Mouse (Mus musculus): ENCODE measurements at regions not wholly inside any gene's neighbourhood (a gene's known extent, or its start where the extent isn't known, plus 50 kb on each side); places are given as distances from the start of the nearest gene placed in this dataset.

- Histone ChIP-seq H3K27me3 (ENCODE audit: control insufficient read depth, insufficient read depth, low read length) (no peaks in the 10 kb centered on the region), H3K4me3 (replicated peaks; ENCODE audit: insufficient read depth, low read depth, low read length) (no peak overlapping the region), H3K4me1 (ENCODE audit: control insufficient read depth, insufficient read depth, low read length) (no peaks in the 10 kb centered on the region), H3K27ac (ENCODE audit: insufficient read depth, low read length) (no peak overlapping the region)
- no peak for TF ChIP-seq POLR2A (IDR thresholded peaks at IDR 0.05; ENCODE audit: borderline replicate concordance, insufficient read depth, low read length)
- no peak for TF ChIP-seq CTCF (IDR thresholded peaks at IDR 0.05; ENCODE audit: borderline replicate concordance, insufficient read depth, low read depth, low read length)
- 67% methylated on average over 9 of the region's 9 CpGs for WGBS
- no peak for DNase-seq
Measured at GRCm38 (mm10) chr6:127348770-127349409, 97.8 kb upstream of the Parp11 start.

- DNase-seq, result no peak
- no peak overlapping the region for H3K27ac ChIP-seq (ENCODE audit: insufficient read depth, low read length)
- TF ChIP-seq CTCF (IDR thresholded peaks at IDR 0.05; ENCODE audit: borderline replicate concordance, insufficient read depth, low read depth, low read length), result no peak
Measured at GRCm38 (mm10) chr6:127349479-127350110, 97.0 kb upstream of the Parp11 start.

GRCm38 (mm10) chr6:127351691-127352090 lies 94.9 kb upstream of the Parp11 start:
- no peak overlapping the region for H3K27ac ChIP-seq (ENCODE audit: insufficient read depth, low read length)
- WGBS, result 94% methylated on average over 5 of the region's 5 CpGs
- no peak for TF ChIP-seq CTCF (IDR thresholded peaks at IDR 0.05; ENCODE audit: borderline replicate concordance, insufficient read depth, low read depth, low read length)
- no peak for TF ChIP-seq POLR2A (IDR thresholded peaks at IDR 0.05; ENCODE audit: borderline replicate concordance, insufficient read depth, low read length)
- no peaks in the 10 kb centered on the region for H3K4me1 ChIP-seq (ENCODE audit: control insufficient read depth, insufficient read depth, low read length)
- no peak overlapping the region for H3K4me3 ChIP-seq (replicated peaks; ENCODE audit: insufficient read depth, low read depth, low read length)
- no peaks in the 10 kb centered on the region for H3K27me3 ChIP-seq (ENCODE audit: control insufficient read depth, insufficient read depth, low read length)
- no peak for DNase-seq

More at GRCm38 (mm10) chr6:127349479-127350110, 97.0 kb upstream of the Parp11 start:
- no peaks in the 10 kb centered on the region for H3K27me3 ChIP-seq (ENCODE audit: control insufficient read depth, insufficient read depth, low read length)
- H3K4me3 ChIP-seq (replicated peaks; ENCODE audit: insufficient read depth, low read depth, low read length), result no peak overlapping the region
- 56% methylated on average over 12 of the region's 12 CpGs for WGBS
- H3K4me1 ChIP-seq (ENCODE audit: control insufficient read depth, insufficient read depth, low read length), result no peaks in the 10 kb centered on the region

DNA sequence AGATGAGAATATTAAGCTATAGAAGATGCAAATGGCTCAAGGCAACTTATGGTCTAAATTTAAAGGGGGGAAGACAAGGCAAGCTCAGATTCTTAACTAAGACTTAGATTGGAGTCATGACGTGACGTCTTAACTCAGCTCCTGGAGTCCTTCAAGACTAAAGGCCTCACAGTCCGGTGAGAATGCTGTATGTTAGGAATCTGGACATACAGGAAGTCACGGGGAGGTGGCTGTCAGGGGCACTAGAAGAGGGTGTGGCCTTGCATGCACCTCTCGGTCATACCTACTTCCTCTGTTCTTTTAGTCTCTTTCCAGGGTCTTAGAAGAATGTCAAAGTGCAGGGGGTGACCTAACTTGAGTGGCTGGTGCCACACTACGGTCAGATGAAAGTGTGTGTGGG lies 91.5 kb upstream of the Parp11 start:
- no peak for DNase-seq
- no peaks in the 10 kb centered on the region for H3K27me3 ChIP-seq (ENCODE audit: control insufficient read depth, insufficient read depth, low read length)
- TF ChIP-seq CTCF (IDR thresholded peaks at IDR 0.05; ENCODE audit: borderline replicate concordance, insufficient read depth, low read depth, low read length), result no peak
- no peak for TF ChIP-seq POLR2A (IDR thresholded peaks at IDR 0.05; ENCODE audit: borderline replicate concordance, insufficient read depth, low read length)
- no peaks in the 10 kb centered on the region for H3K4me1 ChIP-seq (ENCODE audit: control insufficient read depth, insufficient read depth, low read length)
- H3K27ac ChIP-seq (ENCODE audit: insufficient read depth, low read length), result no peak overlapping the region
- 84% methylated on average over 6 of the region's 6 CpGs for WGBS
- no peak overlapping the region for H3K4me3 ChIP-seq (replicated peaks; ENCODE audit: insufficient read depth, low read depth, low read length)

GRCm38 (mm10) chr6:127356442-127356841 lies 90.2 kb upstream of the Parp11 start:
- Histone ChIP-seq H3K27me3 (ENCODE audit: control insufficient read depth, insufficient read depth, low read length) (no peaks in the 10 kb centered on the region), H3K4me1 (ENCODE audit: control insufficient read depth, insufficient read depth, low read length) (no peaks in the 10 kb centered on the region), H3K27ac (ENCODE audit: insufficient read depth, low read length) (no peak overlapping the region), H3K4me3 (replicated peaks; ENCODE audit: insufficient read depth, low read depth, low read length) (no peak overlapping the region)
- no peak for DNase-seq
- 64% methylated on average over 8 of the region's 8 CpGs for whole genome bisulfite sequencing
- TF ChIP-seq POLR2A (IDR thresholded peaks at IDR 0.05; ENCODE audit: borderline replicate concordance, insufficient read depth, low read length), result no peak
- no peak for TF ChIP-seq CTCF (IDR thresholded peaks at IDR 0.05; ENCODE audit: borderline replicate concordance, insufficient read depth, low read depth, low read length)

GRCm38 (mm10) chr6:127358805-127359204 lies 87.8 kb upstream of the Parp11 start:
- H3K4me3 ChIP-seq (replicated peaks; ENCODE audit: insufficient read depth, low read depth, low read length), result no peak overlapping the region
- H3K27ac ChIP-seq (ENCODE audit: insufficient read depth, low read length), result no peak overlapping the region
- no peaks in the 10 kb centered on the region for H3K4me1 ChIP-seq (ENCODE audit: control insufficient read depth, insufficient read depth, low read length)
- no peaks in the 10 kb centered on the region for H3K27me3 ChIP-seq (ENCODE audit: control insufficient read depth, insufficient read depth, low read length)
- no peak for DNase-seq
- TF ChIP-seq CTCF (IDR thresholded peaks at IDR 0.05; ENCODE audit: borderline replicate concordance, insufficient read depth, low read depth, low read length) (no peak), POLR2A (IDR thresholded peaks at IDR 0.05; ENCODE audit: borderline replicate concordance, insufficient read depth, low read length) (no peak)
- 34% methylated on average over 5 of the region's 5 CpGs for WGBS

DNA sequence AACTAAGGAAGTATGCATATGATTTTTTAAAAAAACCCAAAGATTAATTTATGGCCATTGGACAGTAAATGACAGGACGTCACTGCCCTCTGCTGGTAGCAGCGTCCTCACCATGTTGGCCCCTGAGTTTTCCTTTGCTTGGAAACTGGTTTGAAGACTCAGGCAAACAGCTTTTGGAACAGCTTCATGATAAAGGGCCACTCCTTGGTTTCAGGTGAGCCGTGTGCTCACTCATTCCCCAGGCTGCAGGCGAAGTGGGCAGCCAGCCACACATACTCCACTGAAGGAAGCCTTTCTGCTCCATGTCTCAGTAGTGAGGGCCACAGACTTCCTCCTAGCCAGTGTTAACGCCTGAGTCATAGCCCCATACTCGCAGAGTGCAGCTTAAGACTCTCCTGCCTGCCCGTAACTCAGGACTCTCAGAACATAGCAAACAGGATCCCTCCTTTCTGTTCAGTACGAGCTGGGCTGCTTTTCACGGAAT lies 87.2 kb upstream of the Parp11 start:
- WGBS, result 35% methylated on average over 9 of the region's 9 CpGs
- Histone ChIP-seq H3K27me3 (ENCODE audit: control insufficient read depth, insufficient read depth, low read length) (no peaks in the 10 kb centered on the region), H3K4me3 (replicated peaks; ENCODE audit: insufficient read depth, low read depth, low read length) (no peak overlapping the region), H3K27ac (ENCODE audit: insufficient read depth, low read length) (no peak overlapping the region), H3K4me1 (ENCODE audit: control insufficient read depth, insufficient read depth, low read length) (no peaks in the 10 kb centered on the region)
- no peak for TF ChIP-seq POLR2A (IDR thresholded peaks at IDR 0.05; ENCODE audit: borderline replicate concordance, insufficient read depth, low read length)
- TF ChIP-seq CTCF (IDR thresholded peaks at IDR 0.05; ENCODE audit: borderline replicate concordance, insufficient read depth, low read depth, low read length), result peak; percentile 79
- DNase-seq, result peak; percentile 34 to 56

- Histone ChIP-seq H3K4me1 (ENCODE audit: control insufficient read depth, insufficient read depth, low read length) (no peaks in the 10 kb centered on the region), H3K27me3 (ENCODE audit: control insufficient read depth, insufficient read depth, low read length) (no peaks in the 10 kb centered on the region), H3K4me3 (replicated peaks; ENCODE audit: insufficient read depth, low read depth, low read length) (no peak overlapping the region), H3K27ac (ENCODE audit: insufficient read depth, low read length) (no peak overlapping the region)
- TF ChIP-seq POLR2A (IDR thresholded peaks at IDR 0.05; ENCODE audit: borderline replicate concordance, insufficient read depth, low read length) (no peak), CTCF (IDR thresholded peaks at IDR 0.05; ENCODE audit: borderline replicate concordance, insufficient read depth, low read depth, low read length) (no peak)
- WGBS, result 66% methylated on average over 5 of the region's 5 CpGs
- DNase-seq, result no peak
Measured at GRCm38 (mm10) chr6:127362166-127362565, 84.5 kb upstream of the Parp11 start.
